Mouse (Mus musculus) liver, postnatal 0 days (tissue): ENCODE results near the gene Magi2.

Experiments
- CTCF ChIP-seq: sonication (generic); IDR thresholded peaks from 2 replicates; pipeline ENCODE4 v1.5.1; 2016; ENCODE audit warnings: antibody characterized with exemption, low read depth
- EP300 ChIP-seq: IDR thresholded peaks from 2 replicates; pipeline ENCODE4 v1.6.1; 2016; ENCODE audit warnings: antibody characterized with exemption, low read depth, mild to moderate bottlenecking

GRCm38 (mm10) chr5:20446471-20447174, 1219.8 kb downstream of the Magi2 start:
- TF ChIP-seq CTCF (no peak), EP300 (no peak)
